Mouse (Mus musculus) B cell, adult 2 months (primary cell): ENCODE measurements around the gene Gm34653.
"Not testable (repeated sequence)": the region's sequence is repeated elsewhere in the genome, so short reads cannot be mapped to it uniquely, and the experiment has no call there.

ENCODE experiments used
- DNase-seq, 2 experiments: peaks; one replicate each; pipeline ENCODE4 v3.0.0; 2022

Gene Gm34653

GRCm38 (mm10) chr2:34832766-34833457 is at the start of gene Gm34653:
Gene Gm34653 (plus strand): TSS chr2:34833007.
- DNase-seq = not testable (repeated sequence)

GRCm38 (mm10) chr2:34783064-34784020 is 49.5 kb upstream of the Gm34653 start:
- DNase-seq = no peak

GRCm38 (mm10) chr2:34784085-34784484 is 48.7 kb upstream of the Gm34653 start:
- DNase-seq = peak; percentile 75 to 76

GRCm38 (mm10) chr2:34790282-34790681 is 42.5 kb upstream of the Gm34653 start:
- DNase-seq = peak; percentile 74 to 79

GRCm38 (mm10) chr2:34792543-34792942 is 40.3 kb upstream of the Gm34653 start:
- DNase-seq = not testable (repeated sequence)

- no peak for DNase-seq
These were observed 38.3 kb upstream of the Gm34653 start for GRCm38 (mm10) chr2:34794511-34794910.

DNA sequence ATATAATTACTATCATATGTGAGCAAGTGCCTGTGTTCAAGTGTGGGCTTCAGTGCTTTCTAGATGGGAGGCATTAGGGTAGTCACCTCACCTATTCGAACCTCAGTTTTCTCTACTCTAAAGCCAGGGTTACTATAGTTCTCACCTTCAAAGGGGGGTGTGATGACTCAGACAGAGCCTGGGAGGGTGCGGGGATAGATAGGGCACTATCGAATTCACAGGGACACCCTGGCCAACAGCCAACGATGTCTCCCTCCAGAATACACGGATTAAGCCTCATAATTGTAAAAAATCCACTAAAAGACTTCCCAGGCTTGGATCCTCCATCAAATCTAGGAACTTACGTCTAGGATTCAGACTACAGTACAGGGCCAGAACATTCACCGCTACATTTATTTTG is 37.4 kb upstream of the Gm34653 start:
- no peak for DNase-seq

GRCm38 (mm10) chr2:34799357-34800256 is 33.2 kb upstream of the Gm34653 start, which contains the start of gene Rabepk:
Gene Rabepk (minus strand): TSS chr2:34799912.
- DNase-seq = peak; percentile 84

GRCm38 (mm10) chr2:34800371-34800770 is 32.4 kb upstream of the Gm34653 start:
- no peak for DNase-seq

DNA sequence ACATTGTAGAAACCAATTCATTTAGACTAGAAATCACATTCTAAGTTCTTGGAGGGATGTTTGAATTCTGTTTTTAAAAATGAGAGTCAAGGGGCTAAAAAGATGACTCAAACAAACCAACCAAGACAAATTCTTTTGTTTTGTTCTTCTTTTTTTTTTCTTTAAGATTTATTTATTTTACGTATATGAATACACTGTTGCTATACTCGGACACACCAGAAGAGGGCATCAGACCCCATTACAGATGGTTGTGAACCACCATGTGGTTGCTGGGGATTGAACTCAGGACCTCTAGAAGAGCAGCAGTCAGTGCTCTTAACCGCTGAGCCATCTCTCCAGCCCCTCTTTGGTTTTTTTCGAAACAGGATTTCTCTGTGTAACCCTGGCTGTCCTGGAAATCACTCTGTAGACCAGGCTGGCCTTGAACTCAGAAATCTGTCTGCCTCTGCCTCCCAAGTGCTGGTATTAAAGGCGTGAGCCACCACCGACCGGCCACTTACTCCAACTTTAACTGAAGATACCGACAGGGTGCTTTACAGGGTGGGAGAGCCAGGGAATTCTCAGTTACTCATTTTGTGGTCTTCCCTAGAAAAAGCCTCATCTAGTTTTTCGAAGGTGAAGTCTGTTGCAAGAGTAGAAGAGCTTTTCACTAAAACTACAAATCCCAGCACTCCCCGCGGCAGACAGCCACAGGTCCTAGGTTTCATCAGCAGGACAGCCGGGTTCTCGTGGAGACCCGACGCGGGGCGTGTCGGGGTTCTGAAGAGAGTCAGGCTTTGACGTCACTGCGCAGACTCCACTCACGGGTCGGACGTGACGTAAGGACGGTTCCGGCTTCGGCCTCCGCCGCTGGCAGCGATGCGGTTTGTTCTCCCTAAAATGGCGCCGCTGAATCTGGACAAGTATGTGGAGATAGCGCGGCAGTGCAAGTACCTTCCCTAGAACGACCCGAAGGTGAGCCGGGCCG is 31.0 kb upstream of the Gm34653 start:
- DNase-seq = peak; percentile 95 to 97

DNA sequence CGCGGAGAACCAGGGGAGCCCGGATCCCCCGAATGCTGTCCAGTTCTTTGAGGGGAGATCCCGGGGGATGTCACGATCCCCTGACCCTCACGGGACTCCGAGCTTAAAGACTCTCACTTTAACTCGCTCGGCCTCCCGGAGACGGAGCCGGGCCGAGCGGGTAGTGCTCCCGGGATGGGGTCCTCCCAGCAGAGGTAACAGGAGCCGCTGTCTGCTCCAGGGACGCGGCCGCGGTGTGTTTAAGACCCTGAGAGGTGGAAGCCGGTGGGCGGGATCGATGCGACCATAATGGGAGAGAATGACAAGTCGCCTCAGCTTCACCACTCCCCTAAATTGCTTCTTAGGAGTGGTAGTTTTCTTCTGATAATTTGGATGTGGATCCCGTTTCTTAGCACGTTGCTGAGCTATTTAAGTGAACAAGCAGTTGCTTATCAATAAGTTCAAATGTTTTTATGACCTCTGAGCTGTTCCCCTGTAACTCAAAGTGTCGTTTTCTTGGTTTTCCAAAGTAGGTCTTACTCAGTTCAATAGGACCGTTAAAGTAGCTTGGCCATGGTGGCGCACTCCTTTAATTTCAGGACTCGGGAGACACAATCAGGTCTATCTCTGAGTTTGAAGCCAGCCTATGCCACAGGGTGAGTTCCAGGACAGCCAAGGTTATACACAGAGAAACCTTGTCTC is 30.1 kb upstream of the Gm34653 start:
- peak; percentile 58 to 64 for DNase-seq

DNA sequence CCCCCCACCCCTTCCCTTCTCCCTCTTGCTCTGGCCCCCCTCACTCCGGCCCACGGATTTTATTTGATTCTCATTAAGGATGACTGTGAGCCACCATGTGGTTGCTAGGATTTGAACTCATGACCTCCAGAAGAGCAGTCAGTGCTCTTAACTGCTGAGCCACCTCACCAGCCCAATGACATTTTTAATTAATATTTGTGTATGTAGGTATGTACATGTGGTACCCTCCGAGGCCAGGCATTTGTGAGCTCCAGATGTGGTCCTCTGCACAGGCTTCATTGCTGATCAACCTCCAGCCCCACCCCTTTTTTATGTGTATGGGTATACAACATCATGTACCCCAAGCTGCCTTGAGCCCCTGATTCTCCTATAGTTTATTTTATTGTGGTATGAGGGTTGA is 29.1 kb upstream of the Gm34653 start:
- DNase-seq = no peak

DNA sequence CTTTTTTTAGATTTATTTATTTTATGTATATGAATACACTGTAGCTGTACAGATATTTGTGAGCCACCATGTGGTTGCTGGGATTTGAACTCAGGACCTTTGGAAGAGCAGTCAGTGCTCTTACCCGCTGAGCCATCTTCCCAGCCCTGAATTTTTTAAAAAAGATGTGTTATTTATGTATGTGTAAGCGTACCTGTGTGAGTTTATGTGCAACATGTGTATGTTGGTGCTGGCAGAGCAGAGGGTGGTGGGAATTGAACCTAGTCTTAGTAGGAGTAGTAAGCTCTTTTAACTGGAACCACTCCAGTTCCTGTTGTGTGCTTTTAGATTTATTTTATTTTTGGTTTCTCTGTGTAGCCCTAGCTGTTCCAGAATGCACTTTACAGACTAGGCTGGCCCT is 28.6 kb upstream of the Gm34653 start:
- DNase-seq = no peak

DNA sequence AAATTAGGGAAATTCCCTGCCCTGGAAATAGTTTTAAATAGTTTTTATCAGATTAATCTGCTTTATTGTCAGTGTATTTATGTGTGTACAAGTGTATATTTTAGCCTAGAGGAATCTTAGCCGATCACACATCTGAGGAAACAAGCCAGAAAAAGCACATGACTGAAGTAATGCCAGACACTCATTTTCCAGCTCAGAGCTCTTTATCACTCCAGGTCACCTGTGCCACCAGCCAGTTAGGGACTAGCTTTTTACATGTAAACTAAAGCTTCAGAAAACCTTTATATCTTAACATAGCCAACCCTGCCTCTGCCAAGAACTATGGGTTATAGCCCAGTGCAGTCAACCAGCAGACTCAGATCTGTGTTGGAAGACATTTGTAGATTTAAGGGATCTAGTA is 28.0 kb upstream of the Gm34653 start:
- no peak for DNase-seq

GRCm38 (mm10) chr2:34805364-34805950 is 27.4 kb upstream of the Gm34653 start:
- no peak for DNase-seq

DNA sequence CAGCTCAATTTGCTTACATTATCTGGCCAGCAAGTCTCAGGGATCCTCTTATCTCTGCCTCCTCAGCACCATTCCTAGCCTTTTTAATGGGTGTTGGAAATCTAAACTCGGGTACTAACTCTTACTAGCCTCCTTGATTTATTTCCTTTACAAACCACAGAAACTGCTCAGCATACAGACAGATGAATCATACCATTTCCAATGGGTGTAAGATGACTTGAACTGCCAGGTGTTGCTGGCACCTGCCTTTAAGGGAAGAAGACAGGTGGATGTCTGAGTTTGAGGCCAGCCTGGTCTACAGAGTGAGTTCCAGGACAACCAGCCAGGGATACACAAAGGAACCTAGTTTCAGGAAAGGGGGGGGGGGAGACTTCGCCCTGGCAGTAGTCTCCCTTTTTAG is 24.8 kb upstream of the Gm34653 start:
- DNase-seq = no peak

DNA sequence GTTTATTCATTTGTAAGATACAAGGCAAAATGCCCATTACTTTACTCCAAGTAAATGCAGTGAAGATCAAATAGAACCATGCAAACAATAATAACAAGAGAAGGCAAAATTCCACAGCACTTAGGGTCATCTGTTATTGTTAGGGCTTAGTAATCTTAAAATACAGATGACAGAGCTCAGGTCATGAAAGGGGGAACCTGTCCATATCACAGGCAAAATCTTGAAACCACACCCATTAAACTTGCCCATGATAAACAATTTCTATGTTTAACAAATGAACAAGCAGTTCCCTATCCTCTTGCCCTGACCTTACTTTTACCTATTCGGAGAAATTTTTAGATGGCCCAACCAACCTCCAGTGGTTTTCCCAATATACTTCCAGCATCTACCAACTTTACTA is 23.2 kb upstream of the Gm34653 start:
- DNase-seq = no peak

- no peak for DNase-seq
These were observed 22.0 kb upstream of the Gm34653 start for GRCm38 (mm10) chr2:34810775-34811174.

DNA sequence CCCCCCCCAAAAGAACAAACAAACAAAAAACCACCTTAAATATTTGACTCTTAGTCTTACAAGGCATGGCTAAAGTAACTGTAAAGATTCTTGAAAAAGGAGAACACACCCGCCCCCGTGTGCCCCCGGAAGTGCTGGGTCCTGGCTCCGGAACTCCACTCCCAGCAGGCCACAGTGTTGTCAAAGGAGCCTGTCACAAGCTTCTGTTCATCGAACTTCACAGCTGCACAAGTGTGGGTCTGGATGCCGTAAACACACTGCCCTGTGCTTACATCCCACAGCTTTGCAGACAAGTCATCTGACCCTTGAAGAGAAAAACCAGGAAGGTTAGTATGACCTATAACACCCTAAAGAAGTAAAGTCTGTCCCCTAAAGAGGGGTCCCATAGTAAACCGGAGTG is 20.1 kb upstream of the Gm34653 start:
- DNase-seq = no peak

GRCm38 (mm10) chr2:34815893-34816292 is 16.9 kb upstream of the Gm34653 start:
- not testable (repeated sequence) for DNase-seq

DNA sequence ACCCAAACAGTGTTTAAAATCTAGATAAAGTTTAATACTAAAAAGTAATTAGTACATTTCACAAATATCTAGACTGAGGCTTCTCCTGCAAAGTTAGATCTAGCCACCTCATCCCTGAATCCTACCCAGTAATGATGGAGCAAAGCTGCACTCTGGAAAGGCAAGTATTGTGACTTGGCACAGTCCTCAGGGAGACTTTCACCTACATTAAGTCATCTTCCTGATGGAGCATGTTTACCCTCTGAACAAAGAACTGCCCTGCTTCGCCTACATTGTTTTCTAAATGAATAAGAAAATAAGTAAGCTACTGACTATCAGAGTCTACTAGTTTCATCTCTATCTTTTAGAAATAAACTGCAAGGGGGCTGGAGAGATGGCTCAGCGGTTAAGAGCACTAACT is 14.3 kb upstream of the Gm34653 start:
- no peak for DNase-seq
